Mouse (Mus musculus): Measurements from ENCODE around the gene Coro1b. TPM values are rescaled to one million over a fixed set of nuclear protein-coding genes. Genes with fewer than 3 reads are reported as not detected.
A peak's percentile ranks its signal among the peaks of the same experiment; 100 is the strongest.

Coro1b gene
- polyA plus RNA-seq, 1 experiment from 2014 or later = 119 TPM

DNA sequence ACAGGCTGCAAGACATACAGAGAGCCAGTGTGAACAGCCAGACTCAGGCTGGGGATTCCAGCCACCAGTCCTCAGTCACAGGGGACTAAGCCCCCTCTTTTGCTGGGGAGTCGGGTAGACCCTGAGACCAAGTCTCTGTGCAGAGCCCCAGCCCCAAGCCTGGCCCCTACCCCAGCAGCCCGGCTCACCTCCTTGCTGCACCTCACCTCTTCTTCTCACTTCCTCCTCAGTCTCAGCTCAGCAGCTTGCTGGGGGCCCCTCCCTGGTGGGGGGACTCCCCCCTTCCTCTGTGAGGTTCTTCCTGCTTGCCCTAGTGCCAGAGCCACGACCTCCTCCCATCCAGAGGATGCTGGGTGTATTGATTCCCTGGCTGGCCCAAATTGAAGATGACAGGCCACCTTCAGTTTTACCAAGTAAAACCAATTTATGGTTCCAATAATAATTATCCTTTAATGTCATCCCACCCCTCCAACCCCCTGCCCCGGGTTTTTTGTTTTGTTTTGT, 42.5 kb downstream of the Coro1b start, which contains the start of gene Tbc1d10c:
TSS of gene Tbc1d10c (minus strand) at position 454 of the 504 bp plus-strand sequence.
- H3K27me3 ChIP-seq = no peaks in the 10 kb centered on the region
- ATAC-seq (ENCODE audit: low FRiP score, low read depth) = no peak
- 71% methylated on average over 4 of the region's 4 CpGs for WGBS

DNA sequence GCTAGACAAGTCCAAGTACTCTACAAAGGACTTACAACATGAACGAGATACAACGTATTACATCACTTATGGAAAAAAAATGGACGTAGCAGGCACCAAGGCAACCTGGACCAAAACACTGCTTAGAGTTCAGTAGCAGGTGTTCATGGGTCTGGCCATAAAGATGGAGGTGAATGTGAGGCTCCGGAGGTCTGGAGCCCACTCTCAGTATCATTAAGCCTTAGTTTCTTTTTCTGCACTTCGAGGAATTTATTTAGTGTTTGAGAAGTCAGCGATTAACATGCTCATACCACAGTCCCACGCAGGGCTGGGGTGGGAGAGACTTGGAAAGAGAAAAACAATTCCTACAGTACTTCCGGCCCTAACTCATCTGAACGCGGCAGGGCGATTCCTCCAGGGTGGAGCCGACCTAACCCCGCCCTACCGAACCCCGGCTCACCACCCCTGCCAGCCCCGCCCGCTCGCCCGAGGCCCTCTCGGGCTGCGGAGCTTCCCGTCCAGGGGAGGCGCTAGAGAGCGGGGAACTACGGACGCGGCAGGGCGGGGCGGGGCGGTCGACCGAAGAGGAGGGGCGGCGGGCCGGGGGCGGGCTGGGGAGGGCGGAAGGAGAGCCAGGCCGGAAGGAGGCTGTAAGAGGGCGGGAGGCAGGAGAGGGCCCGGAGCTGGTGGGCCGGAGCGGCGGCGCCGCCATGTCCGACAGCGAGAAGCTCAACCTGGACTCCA, 43.3 kb downstream of the Coro1b start, which contains the start of gene Ppp1ca:
TSS of gene Ppp1ca (plus strand) at position 538 of the 723 bp plus-strand sequence.
- peaks cover 24% of the 10 kb centered on the region for H3K36me3 ChIP-seq
- WGBS = 9% methylated on average over 31 of the region's 47 CpGs
- H3K9me3 ChIP-seq = no peaks in the 10 kb centered on the region
- H3K4me1 ChIP-seq (replicated peaks) = peaks cover 39% of the 10 kb centered on the region
- H3K4me3 ChIP-seq = peak within 1 kb of the TSS; percentile 87
- peak within 1 kb of the TSS; percentile 97 for H3K9ac ChIP-seq
- peak within 1 kb of the TSS; percentile 95 for H3K4me2 ChIP-seq
- H3K27me3 ChIP-seq = no peaks in the 10 kb centered on the region
- H3K27ac ChIP-seq (replicated peaks) = peak within 1 kb of the TSS; percentile 94
- peak; percentile 92 for ATAC-seq (ENCODE audit: low FRiP score, low read depth)

More for the DNA sequence above, 42.5 kb downstream of the Coro1b start, which contains the start of gene Tbc1d10c:
- peak within 1 kb of the TSS; percentile 94 for H3K27ac ChIP-seq (replicated peaks)
- no peaks in the 10 kb centered on the region for H3K9me3 ChIP-seq
- peak within 1 kb of the TSS; percentile 87 for H3K4me3 ChIP-seq
- H3K4me2 ChIP-seq = peak within 1 kb of the TSS; percentile 95
- peaks cover 20% of the 10 kb centered on the region for H3K36me3 ChIP-seq
- peak within 1 kb of the TSS; percentile 97 for H3K9ac ChIP-seq
- peaks cover 35% of the 10 kb centered on the region for H3K4me1 ChIP-seq (replicated peaks)

DNA sequence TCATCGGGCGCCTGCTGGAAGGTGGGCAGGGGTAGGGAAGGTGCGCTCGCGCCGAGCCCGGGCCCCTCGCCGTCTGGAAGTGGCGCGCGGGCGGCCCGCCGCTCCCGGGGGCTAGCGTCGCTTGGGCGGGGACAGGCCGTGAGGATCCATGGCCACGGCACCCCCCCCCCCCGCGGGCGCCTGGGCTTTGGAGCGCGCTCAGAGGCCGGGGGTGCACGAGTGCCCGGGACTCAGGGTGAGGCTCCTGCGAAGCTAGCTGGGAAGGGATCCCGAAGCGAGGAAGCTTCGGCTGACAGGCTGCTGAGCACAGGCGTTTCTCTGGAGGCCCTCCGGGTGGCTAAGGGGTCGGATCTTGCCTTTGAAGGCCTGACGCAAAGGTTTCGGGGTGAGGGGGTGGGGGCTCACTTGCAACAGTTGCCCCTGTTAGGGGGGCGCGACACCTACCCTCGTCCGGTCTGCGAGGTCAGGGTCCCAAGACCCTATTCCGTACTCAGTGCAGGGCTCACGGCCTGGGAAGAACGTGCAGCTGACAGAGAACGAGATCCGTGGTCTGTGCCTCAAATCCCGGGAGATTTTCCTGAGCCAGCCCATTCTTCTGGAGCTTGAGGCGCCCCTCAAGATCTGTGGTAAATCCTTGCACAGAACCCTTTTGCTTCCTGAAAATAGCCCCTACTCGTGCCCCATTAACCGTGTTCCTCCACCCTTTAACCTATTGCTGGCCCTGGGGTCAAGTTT, 44.0 kb downstream of the Coro1b start:
- ATAC-seq (ENCODE audit: low FRiP score, low read depth) = peak; percentile 75
- WGBS = under 1% methylated on average over 50 of the region's 52 CpGs
- peak overlapping the region; percentile 97 for H3K9ac ChIP-seq

DNA sequence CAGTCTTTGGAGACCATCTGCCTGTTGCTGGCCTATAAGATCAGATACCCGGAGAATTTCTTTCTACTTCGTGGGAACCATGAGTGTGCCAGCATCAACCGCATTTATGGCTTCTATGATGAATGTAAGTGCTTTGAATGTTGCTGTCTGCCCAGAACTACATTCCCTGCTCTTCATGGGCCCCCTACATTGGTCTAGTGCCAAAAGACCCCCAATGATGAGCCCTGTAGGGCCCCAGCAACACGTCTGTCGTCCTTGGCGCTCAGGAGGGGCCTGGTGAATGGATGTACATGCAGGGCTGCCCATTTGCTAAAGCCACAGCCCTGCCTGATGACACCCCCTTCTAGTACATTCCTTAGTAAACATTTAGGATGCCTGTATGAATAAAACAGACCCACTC, 44.7 kb downstream of the Coro1b start:
- WGBS = 58% methylated on average over 6 of the region's 6 CpGs
- no peaks in the 10 kb centered on the region for H3K9me3 ChIP-seq
- H3K4me3 ChIP-seq = peak overlapping the region; percentile 87
- peaks cover 41% of the 10 kb centered on the region for H3K4me1 ChIP-seq (replicated peaks)
- H3K36me3 ChIP-seq = peaks cover 30% of the 10 kb centered on the region
- ATAC-seq (ENCODE audit: low FRiP score, low read depth) = no peak
- peak overlapping the region; percentile 94; the same call in 1 of the 2 replicates for H3K27ac ChIP-seq (replicated peaks)
- no peaks in the 10 kb centered on the region for H3K27me3 ChIP-seq
- peak overlapping the region; percentile 95 for H3K4me2 ChIP-seq
- peak overlapping the region; percentile 97 for H3K9ac ChIP-seq

More for the DNA sequence above, 44.0 kb downstream of the Coro1b start:
- Histone ChIP-seq H3K4me3 (peak overlapping the region; percentile 87), H3K4me1 (replicated peaks) (peaks cover 41% of the 10 kb centered on the region), H3K27me3 (no peaks in the 10 kb centered on the region), H3K4me2 (peak overlapping the region; percentile 95), H3K9me3 (no peaks in the 10 kb centered on the region), H3K36me3 (peaks cover 30% of the 10 kb centered on the region), H3K27ac (replicated peaks) (peak overlapping the region; percentile 94)

DNA sequence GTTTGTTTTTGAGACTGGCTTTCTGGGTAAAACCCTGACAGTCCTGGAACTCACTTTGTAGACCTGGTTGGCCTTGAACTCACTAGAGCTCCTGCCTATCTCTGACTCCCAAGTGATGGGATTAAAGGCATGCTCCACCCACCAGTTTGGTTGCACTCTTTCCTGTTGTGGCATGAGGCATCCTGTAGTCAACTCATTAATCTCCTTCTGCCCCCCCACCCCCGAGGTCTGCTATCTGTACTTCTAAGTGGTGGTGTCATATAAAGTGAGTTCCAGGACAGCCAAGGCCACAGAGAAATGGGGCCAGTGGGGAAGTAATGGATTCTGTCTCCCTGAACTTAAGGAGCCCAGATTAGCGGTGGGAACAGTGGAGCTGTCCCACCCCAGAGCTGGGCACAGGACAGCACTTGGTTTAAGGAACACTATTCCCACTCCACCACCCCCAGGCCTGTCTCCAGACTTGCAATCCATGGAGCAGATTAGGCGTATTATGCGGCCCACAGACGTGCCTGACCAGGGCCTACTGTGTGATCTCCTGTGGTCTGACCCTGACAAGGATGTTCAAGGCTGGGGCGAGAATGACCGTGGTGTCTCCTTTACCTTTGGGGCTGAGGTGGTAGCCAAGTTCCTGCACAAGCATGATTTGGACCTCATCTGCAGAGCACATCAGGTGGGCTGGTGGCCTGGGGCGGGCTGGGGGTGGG, 45.8 kb downstream of the Coro1b start:
- H3K4me3 ChIP-seq = no peak overlapping the region
- no peaks in the 10 kb centered on the region for H3K9me3 ChIP-seq
- no peaks in the 10 kb centered on the region for H3K27me3 ChIP-seq
- peaks cover 30% of the 10 kb centered on the region for H3K36me3 ChIP-seq
- H3K27ac ChIP-seq (replicated peaks) = no peak overlapping the region
- no peak overlapping the region for H3K9ac ChIP-seq
- no peak for ATAC-seq (ENCODE audit: low FRiP score, low read depth)
- H3K4me1 ChIP-seq (replicated peaks) = peaks cover 41% of the 10 kb centered on the region
- WGBS = 88% methylated on average over 8 of the region's 8 CpGs
- H3K4me2 ChIP-seq = no peak overlapping the region

DNA sequence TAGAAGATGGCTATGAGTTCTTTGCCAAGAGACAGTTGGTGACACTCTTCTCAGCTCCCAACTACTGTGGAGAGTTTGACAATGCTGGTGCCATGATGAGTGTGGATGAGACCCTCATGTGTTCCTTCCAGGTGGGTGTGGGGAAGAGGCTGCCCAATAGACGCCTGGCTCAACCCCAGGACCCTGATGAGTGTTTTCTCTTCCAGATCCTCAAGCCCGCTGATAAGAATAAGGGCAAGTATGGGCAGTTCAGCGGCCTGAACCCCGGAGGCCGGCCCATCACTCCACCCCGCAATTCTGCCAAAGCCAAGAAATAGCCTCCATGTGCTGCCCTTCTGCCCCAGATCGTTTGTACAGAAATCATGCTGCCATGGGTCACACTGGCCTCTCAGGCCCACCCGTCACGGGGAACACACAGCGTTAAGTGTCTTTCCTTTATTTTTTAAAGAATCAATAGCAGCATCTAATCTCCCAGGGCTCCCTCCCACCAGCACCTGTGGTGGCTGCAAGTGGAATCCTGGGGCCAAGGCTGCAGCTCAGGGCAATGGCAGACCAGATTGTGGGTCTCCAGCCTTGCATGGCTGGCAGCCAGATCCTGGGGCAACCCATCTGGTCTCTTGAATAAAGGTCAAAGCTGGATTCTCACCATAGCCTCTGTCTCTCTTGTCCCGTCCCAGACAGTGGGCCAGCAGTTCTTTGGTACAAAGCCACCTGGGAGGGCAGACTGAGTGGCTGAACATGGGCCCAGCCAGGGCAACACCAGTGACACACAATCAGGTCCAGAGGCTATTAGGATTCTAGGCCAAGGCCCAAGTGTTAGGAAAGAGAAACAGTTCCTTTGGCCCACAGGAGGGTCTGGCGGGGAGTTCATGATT, 46.6 kb downstream of the Coro1b start:
- Histone ChIP-seq H3K36me3 (peaks cover 30% of the 10 kb centered on the region), H3K9me3 (no peaks in the 10 kb centered on the region), H3K27me3 (no peaks in the 10 kb centered on the region), H3K4me1 (replicated peaks) (peaks cover 44% of the 10 kb centered on the region), H3K4me3 (no peak overlapping the region), H3K27ac (replicated peaks) (peak overlapping the region; percentile 37; the same call in 1 of the 2 replicates), H3K4me2 (no peak overlapping the region), H3K9ac (no peak overlapping the region)
- WGBS = 72% methylated on average over 12 of the region's 12 CpGs
- ATAC-seq (ENCODE audit: low FRiP score, low read depth) = no peak

DNA sequence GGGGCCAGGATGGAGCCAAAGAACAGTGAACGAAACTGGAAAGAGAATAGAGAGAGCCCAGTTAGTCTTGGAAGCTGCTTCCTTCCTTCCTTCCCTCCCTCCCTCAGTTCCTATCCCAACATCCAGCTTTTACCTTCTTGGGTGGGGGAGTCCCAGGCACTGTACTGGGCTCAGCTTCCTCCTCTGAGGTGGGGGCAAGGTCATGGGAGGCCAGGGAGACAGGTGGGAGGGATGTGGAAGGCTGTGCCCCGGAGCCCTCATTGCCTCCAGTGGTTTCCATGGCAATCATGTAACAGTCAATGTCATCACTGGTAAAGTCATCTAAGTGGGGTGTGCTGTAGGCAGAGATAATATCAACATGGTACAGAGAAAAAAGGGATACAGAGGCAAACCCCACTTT, 47.6 kb downstream of the Coro1b start:
- H3K27me3 ChIP-seq = no peaks in the 10 kb centered on the region
- H3K4me3 ChIP-seq = no peak overlapping the region
- no peak overlapping the region for H3K4me2 ChIP-seq
- no peak for ATAC-seq (ENCODE audit: low FRiP score, low read depth)
- H3K9me3 ChIP-seq = no peaks in the 10 kb centered on the region
- H3K4me1 ChIP-seq (replicated peaks) = peaks cover 54% of the 10 kb centered on the region
- H3K9ac ChIP-seq = no peak overlapping the region
- WGBS = 59% methylated on average over 2 of the region's 2 CpGs
- peaks cover 30% of the 10 kb centered on the region for H3K36me3 ChIP-seq
- no peak overlapping the region for H3K27ac ChIP-seq (replicated peaks)

DNA sequence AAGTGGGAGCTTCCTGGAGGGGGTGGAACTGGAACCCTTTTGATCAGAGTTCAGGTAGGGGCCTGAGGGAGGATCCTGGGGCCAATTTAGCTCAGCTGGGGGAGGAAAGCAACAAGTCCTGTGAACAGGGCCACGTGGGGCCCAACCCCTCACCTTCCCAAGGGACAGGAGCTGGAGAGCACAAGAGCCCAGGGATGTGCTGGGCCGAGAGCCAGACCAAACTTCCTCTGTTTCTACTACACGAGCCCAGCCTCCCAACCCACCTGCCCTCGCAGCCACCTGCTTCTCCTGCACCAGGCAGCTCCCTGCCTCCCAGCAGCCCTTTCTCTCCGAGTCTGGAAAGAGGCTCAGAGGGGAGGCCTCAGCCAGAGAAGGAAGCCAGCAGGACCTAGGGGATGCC, 48.1 kb downstream of the Coro1b start:
- ATAC-seq (ENCODE audit: low FRiP score, low read depth) = no peak
- H3K4me2 ChIP-seq = no peak overlapping the region
- WGBS = 66% methylated on average over 5 of the region's 5 CpGs
- H3K27me3 ChIP-seq = no peaks in the 10 kb centered on the region
- H3K4me3 ChIP-seq = no peak overlapping the region
- H3K4me1 ChIP-seq (replicated peaks) = peaks cover 53% of the 10 kb centered on the region
- H3K27ac ChIP-seq (replicated peaks) = no peak overlapping the region
- no peaks in the 10 kb centered on the region for H3K9me3 ChIP-seq
- H3K9ac ChIP-seq = no peak overlapping the region
- H3K36me3 ChIP-seq = peaks cover 30% of the 10 kb centered on the region

DNA sequence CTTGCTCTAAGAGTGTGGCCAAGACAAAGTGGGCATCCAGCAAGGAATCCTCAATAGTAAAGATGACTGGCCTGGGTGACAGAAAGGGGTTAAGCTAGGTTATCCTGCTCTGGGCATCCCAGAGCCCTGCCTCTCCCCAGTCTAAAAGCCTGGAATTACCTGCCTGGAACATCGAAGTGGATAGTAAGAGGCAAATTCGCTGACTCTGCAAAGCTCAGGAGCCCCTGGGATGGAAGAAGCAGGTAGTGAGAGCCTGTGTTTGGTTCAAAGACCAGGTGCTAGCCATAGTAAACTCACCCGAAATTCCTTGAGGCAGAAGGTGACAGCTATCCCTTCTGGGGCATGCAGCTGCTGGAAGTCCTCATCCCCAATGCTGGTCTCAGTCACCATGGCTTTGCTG, 48.8 kb downstream of the Coro1b start:
- H3K27ac ChIP-seq (replicated peaks) = no peak overlapping the region
- no peaks in the 10 kb centered on the region for H3K27me3 ChIP-seq
- ATAC-seq (ENCODE audit: low FRiP score, low read depth) = no peak
- H3K36me3 ChIP-seq = peaks cover 30% of the 10 kb centered on the region
- H3K4me2 ChIP-seq = no peak overlapping the region
- 77% methylated on average over 3 of the region's 3 CpGs for WGBS
- H3K9ac ChIP-seq = no peak overlapping the region
- no peaks in the 10 kb centered on the region for H3K9me3 ChIP-seq
- peaks cover 56% of the 10 kb centered on the region for H3K4me1 ChIP-seq (replicated peaks)
- no peak overlapping the region for H3K4me3 ChIP-seq

DNA sequence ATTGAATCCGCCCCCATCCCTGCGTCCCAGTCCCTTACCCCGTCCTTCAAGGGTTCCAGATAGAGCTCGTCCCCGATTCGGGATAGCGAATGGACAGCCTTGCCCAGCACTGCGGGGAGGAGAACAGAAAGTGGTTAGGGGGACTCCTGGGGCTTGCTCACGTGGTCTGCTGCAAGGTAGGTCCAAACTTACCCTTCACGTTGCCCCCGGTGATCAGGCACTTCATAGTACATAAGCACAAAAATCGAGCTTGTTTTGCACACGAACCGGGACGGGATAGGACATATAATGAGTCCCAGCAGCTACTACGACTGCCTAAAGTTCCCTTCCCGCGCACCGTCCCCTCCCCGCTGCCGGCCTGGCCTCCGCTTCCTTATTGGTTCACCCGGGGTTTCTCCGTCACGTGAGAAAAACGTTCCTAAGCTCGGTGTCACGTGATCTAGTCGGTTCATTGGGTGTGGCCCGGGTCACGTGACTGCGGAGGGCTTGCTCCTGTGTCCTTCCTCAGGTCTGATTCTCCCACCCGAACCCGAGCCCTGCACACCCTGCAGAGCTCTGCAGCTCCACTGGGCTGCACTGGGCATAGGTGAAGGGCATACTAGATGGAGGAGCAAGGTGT, 53.0 kb downstream of the Coro1b start, which contains the start of gene Rad9a:
TSS of gene Rad9a (minus strand) at position 372 of the 619 bp plus-strand sequence.
- no peaks in the 10 kb centered on the region for H3K27me3 ChIP-seq
- peaks cover 32% of the 10 kb centered on the region for H3K4me1 ChIP-seq (replicated peaks)
- H3K9ac ChIP-seq = peak within 1 kb of the TSS; percentile 70
- H3K27ac ChIP-seq (replicated peaks) = peak within 1 kb of the TSS; percentile 55
- peak; percentile 85 for ATAC-seq (ENCODE audit: low FRiP score, low read depth)
- WGBS = under 1% methylated on average over 34 of the region's 34 CpGs
- H3K4me3 ChIP-seq = peak within 1 kb of the TSS; percentile 62
- no peaks in the 10 kb centered on the region for H3K9me3 ChIP-seq
- peak within 1 kb of the TSS; percentile 94 for H3K4me2 ChIP-seq
- peaks cover 6% of the 10 kb centered on the region for H3K36me3 ChIP-seq

Measured in hindbrain, embryonic 15.5 days (tissue).